Mouse (Mus musculus) layer of hippocampus, adult 9-11 months (tissue): ENCODE data around the gene Olfr152.

Experiments
- DNase-seq: peaks from one replicate; pipeline ENCODE4 v3.0.0; 2022

Olfr152 gene

GRCm38 (mm10) chr2:87779183-87779582, at the start of gene Olfr152:
Olfr152 (plus strand) TSS chr2:87779483.
- DNase-seq = no peak

- no peak for DNase-seq
Measured at GRCm38 (mm10) chr2:87739878-87740277, 39.4 kb upstream of the Olfr152 start, which contains the start of gene Olfr1138. Olfr1138 (minus strand) TSS chr2:87739978.

- DNase-seq = no peak
Measured at GRCm38 (mm10) chr2:87743452-87743851, 35.8 kb upstream of the Olfr152 start, which contains the start of gene Olfr1140. Olfr1140 (plus strand) TSS chr2:87743752.

- DNase-seq = no peak
Measured at GRCm38 (mm10) chr2:87753891-87754290, 25.4 kb upstream of the Olfr152 start, which contains the start of gene Olfr1141. Olfr1141 (minus strand) TSS chr2:87753991.

- DNase-seq = no peak
Measured at GRCm38 (mm10) chr2:87776143-87776542, 3.1 kb upstream of the Olfr152 start.

GRCm38 (mm10) chr2:87800292-87800691, 21.0 kb downstream of the Olfr152 start, which contains the start of gene Olfr1143:
Olfr1143 (plus strand) TSS chr2:87800592.
- no peak for DNase-seq

- DNase-seq = no peak
Measured at GRCm38 (mm10) chr2:87809522-87809921, 30.2 kb downstream of the Olfr152 start, which contains the start of gene Olfr1145. Olfr1145 (plus strand) TSS chr2:87809822.

- no peak for DNase-seq
Measured at GRCm38 (mm10) chr2:87830233-87830632, 51.0 kb downstream of the Olfr152 start, which contains the start of gene Olfr1148. Olfr1148 (plus strand) TSS chr2:87830533.
